In genomic region chr15:28640349-28640748, GRCm38 (mm10) we compare ENCODE assay signal across 11 mouse cellular contexts.
"Had no signal": no experiment of that assay in that cellular context is flagged by ENCODE, and none has a peak within 500 bp of the region (broad histone marks: within the 10 kb centered on the region; RNA-seq: fewer than 3 reads in every experiment).

No protein-coding gene starts in this region.

- DNase-seq: kidney, adult 8-10 months; kidney, postnatal 25 days; layer of hippocampus, adult 9-11 months; layer of hippocampus, postnatal 36 days; liver; lung, adult 18-20 months; lung, postnatal 36 days; thymus, postnatal 4 days had no signal

- H3K9ac ChIP-seq: limb, embryonic 12.5 days; liver, embryonic 14.5 days had no signal

- H3K9me3 ChIP-seq: limb, embryonic 12.5 days had no signal

- H3K4me2 ChIP-seq: limb, embryonic 12.5 days had no signal

- H3K27ac ChIP-seq: limb, embryonic 12.5 days; liver, embryonic 14.5 days; stomach, postnatal 0 days had no signal

- H3K36me3 ChIP-seq: limb, embryonic 12.5 days had no signal

- H3K27me3 ChIP-seq: limb, embryonic 12.5 days had no signal

- H3K4me1 ChIP-seq: limb, embryonic 12.5 days had no signal

- H3K4me3 ChIP-seq: limb, embryonic 12.5 days had no signal
